Mouse (Mus musculus): ENCODE data around the gene Twf2.

The Twf2 gene

DNA sequence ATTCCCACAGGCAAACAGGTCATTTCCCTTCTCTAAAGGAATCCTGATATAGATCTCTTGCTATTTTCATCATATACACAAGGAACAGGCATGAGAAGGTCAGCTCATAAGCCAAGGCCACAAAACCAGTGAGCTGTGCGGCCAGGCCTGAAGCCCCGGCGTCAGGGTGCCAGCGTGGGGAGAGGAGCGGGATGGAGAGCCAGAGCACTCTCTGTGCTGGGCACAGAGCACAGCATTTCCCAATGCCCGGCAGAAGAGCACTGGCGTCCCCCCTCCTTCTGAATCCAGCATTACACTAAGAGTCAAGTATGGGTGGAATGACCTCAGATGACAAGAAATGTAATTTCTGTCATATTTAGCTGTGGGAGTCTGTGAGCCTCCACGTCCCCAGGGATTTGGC, 34.5 kb downstream of the Twf2 start:
- no peak for DNase-seq (ENCODE audit: low read depth, low spot score)

GRCm38 (mm10) chr9:106237878-106238277, 35.0 kb downstream of the Twf2 start:
- no peak for DNase-seq (ENCODE audit: low read depth, low spot score)

DNA sequence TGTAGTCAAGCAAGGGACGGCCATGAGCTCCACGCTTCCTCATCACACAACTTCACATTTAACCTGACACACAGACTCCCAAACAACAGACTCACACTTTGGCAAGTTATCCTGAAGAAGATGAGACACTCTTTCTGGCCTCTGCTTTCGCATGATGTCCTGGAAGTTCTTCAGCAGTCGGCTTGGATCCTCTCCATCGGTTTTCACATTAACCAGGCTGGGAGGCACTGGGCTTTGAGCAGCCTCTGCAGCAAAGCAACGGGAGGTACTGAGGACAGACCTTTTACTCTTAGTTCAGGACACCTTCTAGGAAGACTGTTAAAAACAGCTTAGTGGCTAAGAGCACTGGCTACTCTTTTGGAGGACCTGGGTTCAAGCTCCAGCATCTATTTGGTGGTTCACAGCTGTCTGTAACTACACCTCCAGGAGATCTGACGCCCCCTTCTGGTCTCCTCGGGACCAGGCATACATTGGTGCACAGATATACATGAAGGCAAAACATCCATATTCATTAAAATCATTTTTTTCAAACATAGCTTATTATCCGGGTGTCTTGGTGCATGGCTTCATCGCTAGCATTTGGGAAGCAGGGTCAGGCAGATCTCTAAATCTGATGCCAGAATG, 38.7 kb downstream of the Twf2 start:
- DNase-seq (ENCODE audit: low read depth, low spot score) = peak; percentile 22

GRCm38 (mm10) chr9:106242813-106243488, 40.0 kb downstream of the Twf2 start:
- DNase-seq (ENCODE audit: low read depth, low spot score) = no peak

DNA sequence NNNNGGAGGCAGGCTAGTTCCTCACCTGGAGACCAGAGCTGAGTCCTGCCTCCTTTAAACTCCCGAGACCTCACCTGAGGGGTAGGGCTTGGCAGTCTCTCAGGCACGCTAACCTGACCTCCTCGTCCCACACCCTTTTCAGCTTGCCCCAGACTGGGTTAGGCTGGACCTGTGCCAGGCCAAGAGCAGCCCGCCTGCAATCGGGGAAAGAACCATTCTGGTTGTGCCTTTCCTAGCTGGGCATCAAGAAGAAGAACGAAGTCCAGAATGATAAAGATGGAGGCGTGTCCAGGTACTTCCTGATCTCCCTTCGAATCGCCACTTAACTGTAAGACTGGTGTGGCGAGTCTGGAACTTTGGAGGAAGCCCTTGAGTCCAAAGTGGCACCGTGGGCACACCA, 46.6 kb downstream of the Twf2 start:
- DNase-seq (ENCODE audit: low read depth, low spot score) = no peak

DNA sequence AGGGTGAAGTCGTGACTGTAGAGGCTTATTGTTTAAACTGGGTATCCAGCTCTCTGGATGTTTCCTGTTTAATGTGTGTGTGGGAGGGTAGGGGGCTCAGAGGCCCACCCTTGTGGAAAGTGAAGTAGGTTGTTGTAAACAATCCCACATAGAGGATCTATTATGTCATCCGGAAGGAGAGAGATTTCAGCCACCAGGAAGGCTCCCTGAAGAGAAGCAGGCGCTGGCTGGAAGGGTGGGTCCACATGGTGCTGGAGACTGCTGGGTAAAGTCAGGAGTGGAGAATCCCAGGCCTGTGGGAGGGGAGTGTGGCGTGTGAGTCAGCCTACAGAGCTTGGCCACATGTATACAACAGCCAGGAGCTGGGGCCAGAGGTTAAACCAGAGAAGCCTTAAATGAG, 47.3 kb downstream of the Twf2 start:
- no peak for DNase-seq (ENCODE audit: low read depth, low spot score)

DNA sequence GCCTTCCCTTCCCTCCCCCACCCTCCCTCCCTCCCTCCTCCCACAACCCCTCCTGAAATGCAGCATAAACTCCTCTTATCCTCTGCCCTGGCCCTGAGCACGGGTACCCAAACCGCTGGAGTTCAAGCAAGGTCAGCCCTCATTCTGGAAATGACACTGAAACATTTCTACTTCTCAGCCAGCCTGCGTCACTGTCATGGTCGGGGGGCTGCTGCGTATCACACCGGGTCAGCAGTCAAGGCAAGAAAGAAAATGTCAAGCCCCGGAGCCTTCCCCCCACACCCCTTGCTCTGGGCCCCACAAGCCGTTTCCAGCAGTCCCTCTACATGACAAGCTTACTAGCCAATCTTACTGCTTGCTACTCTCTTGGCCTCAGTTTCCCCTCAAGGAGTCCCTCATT, 48.2 kb downstream of the Twf2 start:
- no peak for DNase-seq (ENCODE audit: low read depth, low spot score)

- no peak for DNase-seq (ENCODE audit: low read depth, low spot score)
These were observed 51.1 kb downstream of the Twf2 start for GRCm38 (mm10) chr9:106254001-106254400.

DNA sequence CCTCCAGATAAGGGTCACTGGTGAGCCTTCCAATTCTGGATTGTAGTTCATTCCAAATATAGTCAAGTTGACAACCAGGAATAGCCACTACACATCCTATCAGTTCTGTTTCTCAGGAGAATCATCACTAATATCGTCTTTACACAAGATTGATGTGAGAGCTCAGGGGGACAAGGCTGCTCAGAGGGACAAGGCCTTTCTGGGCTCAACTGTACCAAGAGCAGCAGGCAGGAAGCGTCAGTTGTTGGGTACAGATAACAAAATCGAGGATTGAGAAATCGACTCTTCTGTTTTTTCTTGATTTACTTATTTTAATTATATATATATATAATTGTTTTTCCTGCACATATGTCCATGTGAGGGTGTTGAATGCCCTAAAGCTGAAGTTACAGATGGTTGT, 55.5 kb downstream of the Twf2 start:
- DNase-seq (ENCODE audit: low read depth, low spot score) = no peak

DNA sequence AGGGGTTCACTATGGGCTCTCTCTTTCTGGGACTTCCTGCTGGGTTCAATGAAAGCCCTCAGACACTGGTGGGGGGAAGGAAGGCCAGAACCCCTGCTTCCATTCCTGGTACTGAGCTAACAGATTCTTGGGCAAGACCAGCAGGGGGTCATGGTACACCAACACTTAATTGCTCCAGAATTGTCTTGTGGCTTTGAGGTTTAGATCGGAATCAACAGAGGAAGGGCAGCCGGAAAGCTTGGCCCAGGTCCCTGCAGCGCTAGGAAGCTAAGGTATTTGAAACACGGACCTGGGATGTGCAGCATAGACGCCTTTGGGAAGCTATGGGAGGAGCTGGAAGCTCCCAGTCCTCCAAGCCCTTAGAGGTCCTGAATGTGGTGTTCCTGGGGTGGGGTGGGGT, 56.1 kb downstream of the Twf2 start:
- no peak for DNase-seq (ENCODE audit: low read depth, low spot score)

- peak; percentile 40 for DNase-seq (ENCODE audit: low read depth, low spot score)
These were observed 58.1 kb downstream of the Twf2 start for GRCm38 (mm10) chr9:106261058-106261457.

GRCm38 (mm10) chr9:106261491-106261890, 58.6 kb downstream of the Twf2 start:
- DNase-seq (ENCODE audit: low read depth, low spot score) = no peak

DNA sequence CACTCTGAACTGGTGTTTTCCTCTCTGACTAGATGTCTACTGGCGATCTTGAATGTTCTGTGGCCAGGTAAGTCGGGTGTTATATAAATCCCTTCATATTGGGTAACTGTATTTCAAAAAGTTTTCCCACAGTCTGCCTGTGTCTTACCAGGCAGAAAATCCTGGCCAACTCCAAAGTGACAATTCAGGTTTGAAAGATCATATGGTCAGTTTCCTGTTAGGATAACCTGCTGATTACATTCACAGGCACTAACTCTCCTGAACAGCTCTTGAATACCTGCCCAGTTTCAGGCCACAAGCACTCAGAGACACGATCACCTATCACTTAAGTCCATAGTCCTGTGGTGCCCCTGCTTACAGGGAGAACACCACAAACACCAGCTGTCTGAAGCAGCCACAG, 59.2 kb downstream of the Twf2 start:
- no peak for DNase-seq (ENCODE audit: low read depth, low spot score)

GRCm38 (mm10) chr9:106263381-106263924, 60.5 kb downstream of the Twf2 start:
- no peak for DNase-seq (ENCODE audit: low read depth, low spot score)

All from A20 (cell line).